Mouse (Mus musculus): ENCODE measurements around the gene Capn9.

The Capn9 gene

DNA sequence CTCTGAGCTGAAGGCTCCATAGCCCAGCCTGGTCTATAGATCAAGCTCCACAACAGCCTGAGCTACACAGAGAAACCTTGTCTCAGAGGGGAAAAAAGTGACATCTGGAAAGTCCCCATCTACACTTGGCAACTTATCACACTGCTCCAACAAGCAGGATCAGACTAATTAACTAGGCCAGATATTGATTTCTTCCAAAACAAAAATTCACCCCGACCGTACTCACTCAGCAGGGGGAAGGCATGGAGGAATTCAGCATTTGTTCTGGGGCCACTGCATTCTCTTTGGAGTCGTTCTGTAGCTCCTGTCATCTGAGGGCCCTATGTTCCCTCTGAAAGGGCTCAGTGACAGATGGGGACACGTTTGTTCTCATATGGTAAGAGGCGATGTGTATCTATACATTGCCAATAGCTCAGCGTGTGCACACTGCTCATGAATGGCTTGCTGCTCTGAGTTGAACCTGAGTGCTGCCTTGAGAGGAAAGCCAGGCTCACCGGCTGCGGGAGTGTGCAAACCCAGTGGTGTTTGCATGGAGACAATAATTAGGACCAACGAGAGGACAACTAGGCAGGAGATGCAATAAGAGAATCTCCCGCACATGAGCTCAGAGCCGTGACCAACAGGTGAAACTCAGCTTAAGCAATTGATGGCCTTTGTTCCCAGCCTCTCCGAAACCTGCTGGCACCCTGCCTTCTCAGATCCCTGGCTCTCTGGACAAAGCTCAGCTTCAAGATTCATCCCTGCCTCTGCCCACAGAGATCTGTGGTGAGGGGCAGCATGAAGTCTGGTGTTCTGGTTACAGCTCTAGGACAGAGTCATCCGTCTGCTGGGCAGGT is 58.7 kb downstream of the Capn9 start:
- DNase-seq (ENCODE audit: extremely low read depth, low read depth, low spot score): no peak

DNA sequence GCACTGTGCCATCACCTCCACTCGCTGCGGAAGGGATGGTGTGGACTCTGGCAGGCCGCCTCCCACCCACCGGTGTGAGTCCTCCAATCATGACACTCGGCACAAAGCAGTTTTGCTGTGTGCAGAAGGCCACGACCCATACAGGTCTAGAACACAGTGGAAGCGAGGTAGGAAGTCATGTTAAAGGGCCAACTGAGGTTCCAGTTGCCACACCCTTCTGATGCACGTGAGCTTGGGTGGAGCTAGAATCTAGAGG is 59.3 kb downstream of the Capn9 start:
- no peak for DNase-seq (ENCODE audit: extremely low read depth, low read depth, low spot score)

DNA sequence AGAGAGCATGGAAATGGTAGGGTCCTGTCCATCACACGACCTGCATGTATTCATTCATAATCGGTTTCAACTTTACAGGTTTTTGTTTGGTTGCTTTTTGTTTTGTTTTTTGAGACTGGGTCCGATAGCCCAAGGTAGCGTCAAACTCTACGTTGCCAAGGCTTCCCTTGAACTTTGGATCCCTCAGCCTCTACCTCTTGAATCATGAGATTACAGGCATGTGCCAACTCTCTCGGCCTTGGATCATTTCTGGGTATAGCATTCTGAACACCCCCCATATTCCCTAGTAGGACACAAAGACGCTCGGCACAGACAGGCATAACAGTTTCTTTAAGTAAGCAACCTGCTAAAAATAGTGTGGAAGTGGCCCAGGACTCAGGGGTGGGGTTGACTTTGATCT is 65.7 kb downstream of the Capn9 start:
- DNase-seq (ENCODE audit: extremely low read depth, low read depth, low spot score): no peak

DNA sequence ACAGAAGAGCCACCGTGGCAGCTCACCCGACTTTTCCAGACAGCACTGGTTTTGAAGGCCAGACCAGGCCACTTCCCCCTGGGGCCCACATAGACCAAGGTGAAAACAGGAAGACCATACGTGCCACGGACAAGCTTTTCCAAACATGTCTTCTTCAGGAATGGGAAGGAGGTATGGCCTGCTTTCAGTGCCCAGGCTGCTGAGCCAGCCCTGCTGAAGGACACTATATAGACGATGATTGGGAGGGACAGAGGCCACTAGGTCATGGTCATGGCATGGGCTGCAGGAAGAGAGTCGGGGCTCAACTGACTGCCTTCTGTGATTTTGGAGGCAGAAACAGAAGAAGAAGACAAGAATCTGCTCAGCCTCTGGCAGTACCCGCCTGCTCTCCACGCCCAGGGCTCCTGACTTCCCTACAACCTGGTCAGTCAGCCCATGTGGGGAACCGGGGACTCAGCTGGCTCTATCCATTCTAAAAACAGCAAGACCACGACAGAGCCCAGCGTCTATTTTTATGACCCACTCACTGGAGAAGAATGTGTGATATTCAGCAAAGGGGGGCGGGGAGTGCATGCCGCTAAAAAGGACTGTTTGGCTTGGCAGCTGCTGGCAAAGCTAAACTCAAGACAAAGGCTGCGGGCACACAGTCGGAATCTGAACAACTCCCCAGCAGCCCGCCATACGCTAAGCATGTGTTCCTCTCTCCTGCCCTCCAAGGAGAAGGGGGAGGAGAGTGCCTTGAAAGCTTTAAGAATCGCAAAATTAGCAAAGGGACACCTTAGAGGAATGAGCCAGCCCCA is 67.8 kb downstream of the Capn9 start:
- no peak for DNase-seq (ENCODE audit: extremely low read depth, low read depth, low spot score)

DNA sequence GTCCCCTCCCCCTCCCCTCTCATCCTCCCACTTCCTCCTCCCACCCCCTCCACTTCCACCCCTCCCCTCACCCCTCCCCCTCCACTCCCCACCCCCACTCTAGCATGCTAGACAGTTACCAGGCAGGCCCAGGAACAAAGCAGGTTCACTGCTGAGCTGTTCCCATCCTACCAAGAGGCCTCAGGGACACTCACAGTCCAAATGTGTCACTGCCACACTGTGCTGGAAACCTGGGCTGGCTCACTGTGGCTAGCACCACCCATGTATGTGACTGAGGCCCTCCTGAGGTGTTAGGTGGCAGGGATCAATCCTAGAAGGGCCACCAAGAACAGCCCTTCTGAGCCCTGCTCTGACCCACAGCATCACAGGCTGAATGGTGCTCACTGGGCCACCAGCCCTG is 72.4 kb downstream of the Capn9 start:
- DNase-seq (ENCODE audit: extremely low read depth, low read depth, low spot score): no peak

DNA sequence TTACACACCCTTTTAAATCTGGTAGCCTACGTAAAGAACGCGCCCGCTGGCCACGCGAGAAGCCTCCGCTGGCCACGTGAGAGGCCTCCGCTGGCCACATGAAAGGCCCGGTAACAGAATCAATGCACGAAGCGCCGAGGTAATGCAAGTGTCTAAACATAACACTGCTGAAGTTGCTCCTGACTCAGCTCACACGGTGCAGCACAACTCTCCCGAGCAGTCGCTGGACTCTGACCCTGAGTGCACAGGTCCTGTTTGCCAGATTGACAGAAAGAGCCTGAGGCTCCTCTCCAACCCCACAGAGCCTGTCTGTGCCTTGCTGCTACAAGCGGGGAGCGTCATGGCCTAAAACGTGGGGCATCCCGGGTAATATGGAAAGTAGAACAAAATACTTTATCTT is 75.9 kb downstream of the Capn9 start:
- no peak for DNase-seq (ENCODE audit: extremely low read depth, low read depth, low spot score)

DNA sequence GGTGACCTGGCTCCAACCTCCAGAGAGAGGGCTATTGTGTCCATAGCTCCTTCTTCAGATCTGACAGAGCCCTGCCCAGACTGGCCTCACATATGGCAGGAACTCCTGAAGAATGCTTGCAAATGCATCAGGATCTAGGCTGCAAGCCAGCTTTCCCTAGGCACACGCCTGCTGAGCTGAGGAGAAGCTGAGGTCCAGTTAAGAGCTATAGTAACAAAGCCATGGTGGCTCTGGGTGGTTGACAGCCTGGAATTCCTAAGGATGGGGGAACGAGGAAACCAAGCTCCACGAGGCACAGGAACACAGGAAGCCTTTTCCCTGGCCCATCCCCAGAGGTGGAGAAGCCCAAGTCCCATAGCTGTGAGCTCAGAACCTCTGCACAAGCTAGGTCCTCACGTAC is 76.6 kb downstream of the Capn9 start:
- no peak for DNase-seq (ENCODE audit: extremely low read depth, low read depth, low spot score)

DNA sequence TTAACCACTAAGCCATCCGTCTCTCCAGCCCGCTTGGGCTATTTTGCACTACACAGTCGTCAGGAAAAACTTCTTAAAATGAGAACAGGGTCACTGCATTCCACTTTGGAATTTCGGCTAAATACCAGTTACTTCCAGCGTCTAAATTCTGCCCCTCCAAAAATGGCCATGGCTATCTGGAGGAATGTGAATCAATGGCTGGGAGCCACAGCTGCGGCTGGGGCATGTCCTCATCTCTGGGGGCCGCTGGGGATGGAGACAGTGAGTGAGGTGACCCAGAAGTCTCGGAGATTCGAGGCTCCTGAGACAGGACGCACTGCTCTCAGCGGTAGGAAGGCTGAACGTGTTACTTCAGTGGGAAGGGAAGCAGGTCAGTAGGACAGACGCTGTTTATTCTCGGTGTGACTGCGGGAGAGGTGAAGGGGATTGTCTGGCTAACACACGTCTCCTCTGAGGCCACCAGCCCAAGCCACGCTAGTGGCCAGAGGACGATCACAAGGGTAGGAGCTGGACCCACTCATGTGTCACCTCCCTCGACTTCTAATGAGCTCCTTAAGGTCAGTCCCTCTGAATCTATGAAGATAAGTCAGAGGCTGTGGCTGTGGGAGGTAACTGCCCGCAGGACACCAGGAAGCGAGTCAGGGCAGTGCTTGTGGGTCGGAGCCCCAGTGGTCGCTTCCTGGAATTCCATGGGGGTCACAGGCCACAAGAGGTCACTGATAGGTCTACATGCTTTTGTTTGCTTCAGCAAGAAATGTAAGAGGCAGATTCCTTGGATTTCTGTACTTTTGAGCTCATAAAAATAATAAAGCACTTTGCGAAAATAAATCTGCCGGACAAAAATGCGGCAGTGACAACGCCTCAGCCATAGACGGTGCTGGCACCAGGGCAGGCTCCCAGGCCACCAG is 77.9 kb downstream of the Capn9 start:
- no peak for DNase-seq (ENCODE audit: extremely low read depth, low read depth, low spot score)

DNA sequence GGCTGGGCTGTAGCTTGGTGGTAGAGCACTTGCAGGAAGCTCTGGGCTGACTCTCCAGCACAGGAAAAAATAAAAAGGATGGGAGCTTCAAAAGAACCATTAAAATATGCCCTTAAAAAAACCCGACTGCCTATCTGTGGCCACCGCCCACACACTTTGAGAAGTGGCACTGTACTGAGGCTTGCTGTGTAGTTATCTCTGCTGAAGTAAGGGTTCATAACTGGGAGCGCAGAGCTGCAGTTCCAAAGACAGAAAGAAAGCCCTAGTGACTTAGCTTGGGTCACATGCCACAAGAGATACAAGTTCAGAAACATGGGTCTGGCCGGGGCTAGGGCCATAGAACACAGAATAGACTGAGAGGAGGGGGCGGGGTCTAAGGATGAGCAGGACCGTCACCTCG is 82.0 kb downstream of the Capn9 start:
- DNase-seq (ENCODE audit: extremely low read depth, low read depth, low spot score): no peak

DNA sequence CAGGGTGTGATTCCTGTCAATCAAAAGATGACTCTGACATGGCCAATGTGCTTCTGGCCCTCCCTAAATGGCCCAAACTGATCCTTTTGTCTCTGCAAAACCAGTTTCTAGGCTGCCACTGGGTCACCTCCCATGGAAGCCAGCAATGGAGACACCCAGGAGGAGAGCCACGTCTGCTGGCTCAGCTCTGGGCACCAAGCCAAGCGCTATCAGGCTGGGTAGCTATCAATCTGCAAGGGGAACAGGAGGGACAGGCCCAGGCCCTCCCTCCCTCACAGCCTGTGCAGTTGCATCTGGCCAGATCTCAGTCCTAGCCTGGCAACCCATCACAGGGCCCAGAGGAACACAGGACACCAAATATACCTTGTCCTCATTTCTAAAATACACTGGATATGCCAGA is 82.5 kb downstream of the Capn9 start:
- DNase-seq (ENCODE audit: extremely low read depth, low read depth, low spot score): no peak

DNA sequence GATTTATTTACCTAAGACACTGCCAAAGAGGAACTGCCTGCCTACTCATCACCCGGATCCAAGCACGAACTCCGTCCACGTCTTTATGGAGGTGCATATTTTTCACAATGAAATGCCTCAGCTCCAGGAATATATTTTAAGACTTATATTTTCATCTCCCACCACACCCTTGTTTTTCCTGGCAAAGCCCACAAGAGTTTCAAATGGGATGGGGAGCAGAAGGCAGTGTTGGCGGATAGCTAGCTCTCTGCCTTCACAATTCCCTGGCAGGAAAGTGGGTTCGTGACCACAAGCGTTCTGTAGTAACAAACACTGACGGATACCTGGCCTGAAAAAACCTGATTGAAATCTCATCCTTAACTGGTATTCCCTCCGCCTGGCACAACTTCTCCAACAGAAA is 85.9 kb downstream of the Capn9 start:
- no peak for DNase-seq (ENCODE audit: extremely low read depth, low read depth, low spot score)

DNA sequence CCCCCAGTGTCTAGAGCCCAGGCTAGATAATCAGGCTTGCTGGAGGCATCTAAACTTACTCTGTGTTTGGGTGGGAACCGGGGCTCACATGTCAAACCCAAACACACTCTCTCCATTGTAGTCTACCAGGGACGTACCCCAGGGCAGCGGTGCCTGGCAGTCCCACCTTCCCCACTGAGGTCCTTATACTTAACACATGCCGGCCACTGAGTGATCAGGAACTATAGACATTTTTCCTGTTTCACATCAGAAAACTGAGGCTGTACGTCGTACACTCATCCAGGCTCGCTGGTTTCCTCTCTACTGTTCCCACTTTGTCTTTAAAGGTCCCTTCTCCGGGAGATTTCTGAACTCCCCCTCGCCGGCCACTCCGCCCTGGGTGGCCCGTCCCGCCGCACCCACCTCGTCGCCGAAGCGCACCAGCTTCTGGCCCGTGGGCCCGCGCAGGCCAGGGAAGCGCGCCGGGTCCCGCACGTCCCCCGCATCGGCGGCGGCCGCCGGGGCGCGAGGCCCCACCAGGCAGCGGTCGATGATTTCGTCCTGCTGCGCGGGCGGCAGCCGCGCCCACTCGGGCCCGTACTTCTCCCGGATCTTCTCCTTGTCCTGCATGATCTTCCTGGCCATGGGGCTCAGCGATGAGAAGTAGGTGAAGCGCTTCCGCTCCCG is 86.7 kb downstream of the Capn9 start:
- no peak for DNase-seq (ENCODE audit: extremely low read depth, low read depth, low spot score)

DNA sequence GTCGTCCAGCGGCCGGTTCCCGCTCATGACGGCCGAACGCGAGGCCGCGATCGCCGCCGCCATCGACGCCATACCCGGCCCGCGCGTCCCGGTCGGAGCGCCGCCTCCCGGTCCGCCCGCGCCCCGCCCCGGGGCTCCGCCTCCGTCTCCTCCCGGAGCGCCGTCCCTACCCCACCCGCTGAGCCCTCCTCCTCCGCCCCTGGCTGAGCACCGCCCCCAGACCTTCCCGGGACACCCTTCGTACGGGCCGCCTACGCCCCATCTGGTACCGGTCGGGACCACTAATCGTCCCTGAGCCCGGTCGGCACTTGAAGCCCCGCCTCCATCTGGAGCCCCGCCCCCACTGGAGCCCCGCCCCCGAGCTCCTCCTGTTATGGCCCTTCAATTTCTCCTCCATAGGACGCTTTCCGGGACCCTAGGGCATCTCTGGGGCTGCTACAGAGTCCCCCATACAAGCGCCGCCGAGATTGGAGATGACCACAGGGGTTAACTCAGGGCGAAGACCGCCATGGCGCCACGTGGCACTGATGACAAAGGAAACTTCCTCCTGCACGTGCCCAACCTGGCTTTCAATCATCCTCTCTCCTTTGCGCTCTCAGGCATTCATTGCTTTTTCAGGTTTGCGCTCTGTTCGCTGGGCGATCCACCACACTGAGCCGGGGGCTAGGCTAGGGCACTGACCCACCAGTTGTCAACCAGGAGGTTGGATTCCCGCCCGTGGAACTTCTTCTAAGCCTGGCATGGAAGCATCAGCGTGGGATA is 87.4 kb downstream of the Capn9 start, which contains the start of gene 2310022B05Rik:
Gene 2310022B05Rik, minus strand, starts transcription at position 258 of the 762 bp plus-strand sequence.
- DNase-seq (ENCODE audit: extremely low read depth, low read depth, low spot score): no peak

DNA sequence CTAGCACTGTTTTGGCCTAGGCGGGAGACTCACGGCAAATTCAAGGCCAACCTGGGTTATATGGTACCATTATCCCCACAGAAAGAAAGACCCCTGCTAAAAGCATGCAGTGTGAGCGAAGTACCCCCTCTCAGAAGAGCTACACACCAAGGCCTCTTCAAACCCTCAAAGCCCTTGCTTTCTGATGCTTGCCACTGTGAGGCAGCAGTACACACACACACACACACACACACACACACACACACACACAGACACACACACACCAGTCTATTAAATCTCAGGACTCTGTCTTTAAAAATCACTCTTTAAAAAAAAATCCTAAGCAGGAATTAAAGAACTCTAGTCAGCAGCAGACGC is 87.9 kb downstream of the Capn9 start:
- no peak for DNase-seq (ENCODE audit: extremely low read depth, low read depth, low spot score)

DNA sequence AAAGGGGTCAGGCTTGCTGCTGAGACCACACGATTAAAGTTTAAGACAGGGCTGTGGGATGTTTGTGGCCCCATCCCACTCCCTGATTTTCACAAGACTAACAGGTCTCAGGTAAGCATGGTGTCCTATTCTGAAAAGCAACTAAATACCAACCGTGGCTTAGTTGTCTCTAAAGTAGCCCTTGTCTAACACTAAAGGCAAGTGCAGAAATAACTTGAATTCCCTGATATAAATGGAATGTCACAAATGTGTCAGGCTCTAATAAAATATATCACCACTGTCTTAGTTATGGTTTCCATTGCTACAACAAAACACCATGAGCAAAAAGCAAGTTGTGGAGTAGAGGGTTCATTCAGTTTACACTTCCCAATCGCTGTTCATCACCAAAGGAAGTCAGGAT is 88.5 kb downstream of the Capn9 start:
- DNase-seq (ENCODE audit: extremely low read depth, low read depth, low spot score): no peak
